9 mouse cellular contexts compared by ENCODE assay signal in the genomic region with DNA sequence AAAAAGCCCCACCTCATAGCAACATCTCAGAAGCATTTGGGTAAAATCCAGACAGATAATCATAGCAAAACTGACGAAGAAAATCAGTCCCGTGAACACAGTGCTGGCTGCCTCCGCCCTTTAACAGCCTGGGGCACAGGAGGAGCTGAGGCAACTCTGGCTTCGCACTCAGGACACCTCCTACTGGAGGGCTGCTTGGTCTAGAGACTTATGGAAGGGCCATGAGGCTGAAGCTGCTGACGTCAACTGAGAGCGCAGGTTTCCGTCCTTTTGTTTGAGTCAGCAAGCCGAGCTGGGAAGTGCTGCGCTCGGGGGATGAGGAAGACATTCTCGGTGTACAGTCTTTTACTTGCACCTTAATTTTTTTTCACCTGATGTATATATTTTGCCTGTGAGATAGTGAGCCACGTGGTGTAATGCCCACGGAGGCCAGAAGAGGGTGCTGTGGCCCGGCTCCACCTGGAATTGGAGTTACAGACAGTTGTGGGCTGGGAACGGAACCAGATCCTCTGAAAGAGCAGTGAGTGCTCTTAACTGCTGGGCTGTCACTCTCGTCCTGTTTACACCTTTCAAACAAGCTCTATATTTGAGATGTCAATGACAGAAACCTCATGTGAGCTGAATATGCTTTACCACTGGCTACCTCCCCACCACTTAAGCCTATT. TPM values are rescaled to one million over a fixed set of nuclear protein-coding genes. Genes with fewer than 3 reads are reported as not detected.
DNase-seq lines count a peak whose midpoint lies in the region; ATAC-seq and TF ChIP-seq lines count a peak whose summit lies in the region.
"Had no signal": no experiment of that assay in that cellular context is flagged by ENCODE, and none has a peak within 500 bp of the region (broad histone marks: within the 10 kb centered on the region; RNA-seq: fewer than 3 reads in every experiment).

No protein-coding gene starts in this region.

- ATAC-seq in forebrain, embryonic 12.5 days (ENCODE audit: low FRiP score): peak; percentile 37
- ATAC-seq in forebrain, embryonic 16.5 days: no peak
- peak; percentile 28; the same call in 1 of the 2 replicates for ATAC-seq in midbrain, embryonic 13.5 days
- ATAC-seq in midbrain, embryonic 16.5 days: no peak
- ATAC-seq in forebrain, embryonic 14.5 days: peak; percentile 6; the same call in 1 of the 2 replicates
- ATAC-seq in stomach, postnatal 0 days (ENCODE audit: low FRiP score, low TSS enrichment): no peak
- no peak for ATAC-seq in activated CD4-positive, CD25-positive, alpha-beta regulatory T cell, adult 4 months

- no peak for DNase-seq in forebrain, embryonic 14.5 days (ENCODE audit: low spot score)
- DNase-seq in stomach, postnatal 0 days (ENCODE audit: low spot score): peak; percentile 53
- DNase-seq in urinary bladder, postnatal 10 days (ENCODE audit: low spot score): no peak

- no peak for TF ChIP-seq EP300 in stomach, postnatal 0 days (optimal IDR thresholded peaks at IDR 0.05)

- TF ChIP-seq CTCF in stomach, postnatal 0 days (IDR thresholded peaks at IDR 0.05; ENCODE audit: low read depth): peak; percentile 68

- H3K4me3 ChIP-seq in forebrain, embryonic 12.5 days (replicated peaks): no peak overlapping the region
- H3K4me3 ChIP-seq in forebrain, embryonic 16.5 days (replicated peaks; ENCODE audit: low read length): no peak overlapping the region
- no peak overlapping the region for H3K4me3 ChIP-seq in midbrain, embryonic 13.5 days (replicated peaks)
- H3K4me3 ChIP-seq in midbrain, embryonic 16.5 days (ENCODE audit: low read depth, low read length): no peak overlapping the region
- no peak overlapping the region for H3K4me3 ChIP-seq in forebrain, embryonic 14.5 days (ENCODE audit: low read depth, low read length)
- H3K4me3 ChIP-seq in stomach, postnatal 0 days (ENCODE audit: low read depth, low read length): no peak overlapping the region
- H3K4me3 ChIP-seq: midbrain, embryonic 12.5 days had no signal

- H3K9me3 ChIP-seq in forebrain, embryonic 12.5 days: no peaks in the 10 kb centered on the region
- no peaks in the 10 kb centered on the region for H3K9me3 ChIP-seq in forebrain, embryonic 16.5 days (ENCODE audit: control insufficient read depth, low read length)
- H3K9me3 ChIP-seq in midbrain, embryonic 13.5 days: 0 out of 2 replicates have a peak, but pooled peaks cover 3% of the 10 kb centered on the region
- no peaks in the 10 kb centered on the region; the same call in 1 of the 2 replicates for H3K9me3 ChIP-seq in midbrain, embryonic 16.5 days (replicated peaks; ENCODE audit: control insufficient read depth, low read length, poor library complexity, severe bottlenecking)
- H3K9me3 ChIP-seq in forebrain, embryonic 14.5 days (replicated peaks; ENCODE audit: control insufficient read depth, low read length): no peaks in the 10 kb centered on the region; the same call in 1 of the 2 replicates
- no peaks in the 10 kb centered on the region for H3K9me3 ChIP-seq in stomach, postnatal 0 days (ENCODE audit: control insufficient read depth, low read length)

- no peak overlapping the region for H3K27ac ChIP-seq in forebrain, embryonic 12.5 days
- no peak overlapping the region for H3K27ac ChIP-seq in forebrain, embryonic 16.5 days (ENCODE audit: low read length)
- no peak overlapping the region for H3K27ac ChIP-seq in midbrain, embryonic 13.5 days
- H3K27ac ChIP-seq in midbrain, embryonic 16.5 days (ENCODE audit: low read length): no peak overlapping the region
- no peak overlapping the region for H3K27ac ChIP-seq in forebrain, embryonic 14.5 days (ENCODE audit: low read depth, low read length)
- no peak overlapping the region for H3K27ac ChIP-seq in stomach, postnatal 0 days (replicated peaks)
- H3K27ac ChIP-seq: midbrain, embryonic 12.5 days had no signal

- peaks cover 2% of the 10 kb centered on the region; the same call in 1 of the 2 replicates for H3K4me1 ChIP-seq in forebrain, embryonic 12.5 days
- H3K4me1 ChIP-seq in forebrain, embryonic 16.5 days (replicated peaks; ENCODE audit: control insufficient read depth, insufficient read depth, low read length): no peaks in the 10 kb centered on the region
- H3K4me1 ChIP-seq in midbrain, embryonic 13.5 days (replicated peaks): no peaks in the 10 kb centered on the region
- no peaks in the 10 kb centered on the region for H3K4me1 ChIP-seq in midbrain, embryonic 16.5 days (ENCODE audit: control insufficient read depth, insufficient read depth, low read length)
- no peaks in the 10 kb centered on the region for H3K4me1 ChIP-seq in forebrain, embryonic 14.5 days (ENCODE audit: control insufficient read depth, insufficient read depth, low read length)
- no peaks in the 10 kb centered on the region for H3K4me1 ChIP-seq in stomach, postnatal 0 days (replicated peaks; ENCODE audit: control insufficient read depth, insufficient read depth)
- H3K4me1 ChIP-seq: midbrain, embryonic 12.5 days had no signal

- peaks cover 28% of the 10 kb centered on the region for H3K36me3 ChIP-seq in forebrain, embryonic 12.5 days (replicated peaks)
- peaks cover 8% of the 10 kb centered on the region; the same call in 1 of the 2 replicates for H3K36me3 ChIP-seq in forebrain, embryonic 16.5 days (ENCODE audit: control insufficient read depth, insufficient read depth)
- peaks cover 36% of the 10 kb centered on the region for H3K36me3 ChIP-seq in midbrain, embryonic 13.5 days
- peaks cover 5% of the 10 kb centered on the region; the same call in 1 of the 2 replicates for H3K36me3 ChIP-seq in midbrain, embryonic 16.5 days (ENCODE audit: control insufficient read depth, insufficient read depth, low read length)
- peaks cover 8% of the 10 kb centered on the region; the same call in 1 of the 2 replicates for H3K36me3 ChIP-seq in forebrain, embryonic 14.5 days (ENCODE audit: control insufficient read depth, insufficient read depth, low read length)
- H3K36me3 ChIP-seq in stomach, postnatal 0 days (ENCODE audit: control insufficient read depth, insufficient read depth, low read length): no peaks in the 10 kb centered on the region

- 65% methylated on average over 16 of the region's 16 CpGs for WGBS in forebrain, embryonic 12.5 days
- WGBS in forebrain, embryonic 16.5 days: 67% methylated on average over 16 of the region's 16 CpGs
- WGBS in midbrain, embryonic 13.5 days: 57% methylated on average over 16 of the region's 16 CpGs
- 68% methylated on average over 16 of the region's 16 CpGs for WGBS in midbrain, embryonic 16.5 days
- WGBS in forebrain, embryonic 14.5 days: 67% methylated on average over 16 of the region's 16 CpGs
- 55% methylated on average over 16 of the region's 16 CpGs for WGBS in stomach, postnatal 0 days

- no peak overlapping the region for H3K9ac ChIP-seq in forebrain, embryonic 12.5 days
- H3K9ac ChIP-seq in forebrain, embryonic 16.5 days (replicated peaks; ENCODE audit: low read depth, low read length): no peak overlapping the region
- H3K9ac ChIP-seq in midbrain, embryonic 13.5 days (replicated peaks): no peak overlapping the region
- H3K9ac ChIP-seq in midbrain, embryonic 16.5 days (ENCODE audit: low read depth, low read length): no peak overlapping the region
- H3K9ac ChIP-seq in forebrain, embryonic 14.5 days (ENCODE audit: low read length): no peak overlapping the region
- no peak overlapping the region for H3K9ac ChIP-seq in stomach, postnatal 0 days (ENCODE audit: low read length)
- H3K9ac ChIP-seq: midbrain, embryonic 12.5 days had no signal

- no peak overlapping the region for H3K4me2 ChIP-seq in forebrain, embryonic 12.5 days
- no peak overlapping the region for H3K4me2 ChIP-seq in forebrain, embryonic 16.5 days (ENCODE audit: low read length)
- no peak overlapping the region for H3K4me2 ChIP-seq in midbrain, embryonic 13.5 days (replicated peaks)
- H3K4me2 ChIP-seq in midbrain, embryonic 16.5 days (ENCODE audit: low read length): no peak overlapping the region
- no peak overlapping the region for H3K4me2 ChIP-seq in forebrain, embryonic 14.5 days (ENCODE audit: low read length)
- no peak overlapping the region for H3K4me2 ChIP-seq in stomach, postnatal 0 days (replicated peaks; ENCODE audit: low read depth)
- H3K4me2 ChIP-seq: midbrain, embryonic 12.5 days had no signal

- H3K27me3 ChIP-seq in forebrain, embryonic 12.5 days: no peaks in the 10 kb centered on the region
- H3K27me3 ChIP-seq in forebrain, embryonic 16.5 days (replicated peaks; ENCODE audit: control insufficient read depth, insufficient read depth, low read length): no peaks in the 10 kb centered on the region
- H3K27me3 ChIP-seq in midbrain, embryonic 13.5 days: no peaks in the 10 kb centered on the region
- H3K27me3 ChIP-seq in midbrain, embryonic 16.5 days (ENCODE audit: control insufficient read depth, insufficient read depth, low read depth, low read length): no peaks in the 10 kb centered on the region
- no peaks in the 10 kb centered on the region for H3K27me3 ChIP-seq in forebrain, embryonic 14.5 days (replicated peaks; ENCODE audit: control insufficient read depth, insufficient read depth, low read length)
- no peaks in the 10 kb centered on the region for H3K27me3 ChIP-seq in stomach, postnatal 0 days (ENCODE audit: control insufficient read depth, insufficient read depth, low read length)
- H3K27me3 ChIP-seq: midbrain, embryonic 12.5 days had no signal

RNA-seq across cellular contexts. Expression of a gene that starts 18.5 kb away (rescaled TPM):
- polyA plus RNA-seq in forebrain, embryonic 12.5 days (2016; fragmentation: Nextera tagmentation; extraction: Ambion mirVana): 2.9 and 3.0 TPM in 2 replicates
- 9.5 and 10.4 TPM in 2 replicates for polyA plus RNA-seq in forebrain, embryonic 16.5 days (2015; fragmentation: Nextera tagmentation; extraction: Ambion mirVana)
- 10.3 and 11.3 TPM in 2 replicates for polyA plus RNA-seq in midbrain, embryonic 13.5 days (2015; fragmentation: Nextera tagmentation; extraction: Ambion mirVana)
- 19.5 and 22.0 TPM in 2 replicates for polyA plus RNA-seq in midbrain, embryonic 16.5 days (2015; fragmentation: Nextera tagmentation; extraction: Ambion mirVana)
- polyA plus RNA-seq in forebrain, embryonic 14.5 days (2014; fragmentation: Nextera tagmentation; extraction: Ambion mirVana): 4.9 and 9.0 TPM in 2 replicates
- 5.1 and 5.4 TPM in 2 replicates for polyA plus RNA-seq in stomach, postnatal 0 days (2015; fragmentation: Nextera tagmentation; extraction: Ambion mirVana)
- polyA plus RNA-seq in activated CD4-positive, CD25-positive, alpha-beta regulatory T cell, adult 4 months (2017; shearing (Covaris generic)): 10 to 100 TPM; 26.9 to 40.4 TPM

Comparison
In these comparisons a context has a peak if more than half of its experiments do, and no peak if none do; other contexts are left out.
1. ATAC-seq: peak in forebrain, embryonic 12.5 days (single experiment), midbrain, embryonic 13.5 days (single experiment) and forebrain, embryonic 14.5 days (single experiment); none in forebrain, embryonic 16.5 days (single experiment), midbrain, embryonic 16.5 days (single experiment), stomach, postnatal 0 days (single experiment) and activated CD4-positive, CD25-positive, alpha-beta regulatory T cell, adult 4 months (single experiment).